Mouse (Mus musculus) kidney, adult 2 months (tissue): ENCODE measurements at regions not wholly inside any gene's neighbourhood (a gene's known extent, or its start where the extent isn't known, plus 50 kb on each side); places are given as distances from the start of the nearest gene placed in this dataset.

ENCODE experiments used
- CTCF ChIP-seq: fragments of 200-500 bp; conservative IDR thresholded peaks from 2 replicates; pipeline ENCODE4 v1.5.1; 2011; ENCODE audit warnings: low read depth, mild to moderate bottlenecking, control low read depth, low read length, moderate library complexity, mixed read lengths; ENCODE audit not compliant: insufficient read depth, insufficient read length
- POLR2A ChIP-seq: fragments of 200-500 bp; IDR thresholded peaks from one replicate; pipeline ENCODE4 v1.6.1; 2011; ENCODE audit warnings: low read depth, low read length, control low read depth

DNA sequence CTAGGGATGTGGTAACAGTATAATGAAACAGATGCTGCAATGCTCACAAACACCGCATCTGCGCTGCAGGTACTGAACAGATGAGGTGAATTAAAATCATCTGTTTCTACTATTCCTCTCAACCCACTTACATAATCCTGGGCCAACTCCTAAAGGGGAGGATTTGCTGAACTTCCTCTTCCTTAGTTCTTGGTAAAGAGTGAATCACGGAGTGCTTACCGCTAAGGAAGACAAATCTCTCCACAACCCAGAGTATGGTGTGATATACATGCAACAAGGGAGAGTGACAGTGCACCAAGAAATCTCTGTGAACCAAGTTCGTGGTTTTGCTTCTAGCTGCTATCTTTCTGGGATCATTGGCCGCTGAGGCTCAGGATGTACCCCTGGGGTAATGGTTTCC is 244.2 kb downstream of the Hivep2 start:
- TF ChIP-seq CTCF (no peak), POLR2A (no peak)
